Mouse (Mus musculus) CH12.LX (cell line): ENCODE results near the gene Osgin1. TPM values are rescaled to one million over a fixed set of nuclear protein-coding genes. Genes with fewer than 3 reads are reported as not detected.

ENCODE experiments used
- DNase-seq: peaks from one replicate; pipeline ENCODE4 v3.0.0-alpha.2; 2013; ENCODE audit errors: extremely low read depth
- H3K27ac ChIP-seq: 2 replicates; pipeline ENCODE4 v1.5.1; 2012; ENCODE audit warnings: low read depth, mild to moderate bottlenecking, control low read depth, moderate library complexity; ENCODE audit not compliant: insufficient read depth
- H3K27me3 ChIP-seq: replicated peaks from 2 replicates; pipeline ENCODE3; 2012; ENCODE audit warnings: inconsistent platforms
- H3K36me3 ChIP-seq, 2 experiments: replicated peaks in 1 of 2; 2 replicates each; pipeline versions ENCODE3 to v1.6.1; 2012; ENCODE audit warnings: inconsistent platforms in 1 of 2, low read length in 1 of 2, mild to moderate bottlenecking in 1 of 2, mixed read lengths in 1 of 2, moderate library complexity in 1 of 2; ENCODE audit not compliant: control insufficient read depth in 1 of 2, insufficient read depth in 1 of 2
- H3K4me1 ChIP-seq, 2 experiments: 2 replicates each; pipeline ENCODE4 v1.6.1; 2012; ENCODE audit warnings: inconsistent platforms in 1 of 2, moderate library complexity in 1 of 2; ENCODE audit not compliant: insufficient read depth in 2 of 2, control insufficient read depth in 1 of 2
- H3K4me2 ChIP-seq: 2 replicates; pipeline ENCODE4 v1.6.1; 2012; ENCODE audit warnings: low read depth, mild to moderate bottlenecking, control low read depth; ENCODE audit not compliant: poor library complexity, insufficient read depth, severe bottlenecking
- H3K4me3 ChIP-seq, 3 experiments: fragments of 150-350 bp in 1 of 3; sonication (generic) in 1 of 3; replicated peaks in 1 of 3; 2 replicates each; pipeline versions ENCODE3 to v1.5.1; 2011 to 2012; ENCODE audit warnings: low read depth in 2 of 3, low read length in 2 of 3, mild to moderate bottlenecking in 2 of 3, moderate library complexity in 2 of 3, control low read depth in 1 of 3, improper control_type of control experiment in 1 of 3, inconsistent platforms in 1 of 3, mixed read lengths in 1 of 3; ENCODE audit not compliant: poor library complexity in 1 of 3
- H3K79me2 ChIP-seq: replicated peaks from 2 replicates; pipeline ENCODE4 v1.6.1; 2012; ENCODE audit warnings: mild to moderate bottlenecking, moderate library complexity; ENCODE audit not compliant: control insufficient read depth, poor library complexity, insufficient read depth, severe bottlenecking; ENCODE audit errors: extremely low read depth
- H3K9ac ChIP-seq: 2 replicates; pipeline ENCODE4 v1.6.1; 2012; ENCODE audit warnings: low read depth, mild to moderate bottlenecking, control low read depth, moderate library complexity; ENCODE audit not compliant: insufficient read depth
- H3K9me3 ChIP-seq: replicated peaks from 2 replicates; pipeline ENCODE3; 2012; ENCODE audit warnings: low read length, inconsistent platforms, mixed read lengths
- BHLHE40 ChIP-seq: IDR thresholded peaks from 2 replicates; pipeline ENCODE4 v1.6.1; 2011; ENCODE audit warnings: mild to moderate bottlenecking, low read depth, low read length, improper control_type of control experiment
- CHD1 ChIP-seq: IDR thresholded peaks from 2 replicates; pipeline ENCODE4 v1.6.1; 2012; ENCODE audit warnings: low read depth, low read length, improper control_type of control experiment, inconsistent platforms
- CHD2 ChIP-seq: IDR thresholded peaks from 2 replicates; pipeline ENCODE4 v1.6.1; 2011; ENCODE audit warnings: low read length, improper control_type of control experiment
- CTCF ChIP-seq, 2 experiments: IDR thresholded peaks in 1 of 2; conservative IDR thresholded peaks in 1 of 2; 2 replicates each; pipeline ENCODE4 v1.5.1; 2011 to 2012; ENCODE audit warnings: low read depth in 2 of 2, low read length in 2 of 2, improper control_type of control experiment in 1 of 2, inconsistent platforms in 1 of 2, mild to moderate bottlenecking in 1 of 2, moderate library complexity in 1 of 2
- ELF1 ChIP-seq: IDR thresholded peaks from 2 replicates; pipeline ENCODE4 v1.6.1; 2014; ENCODE audit warnings: low read depth, mild to moderate bottlenecking, inconsistent platforms, low read length, improper control_type of control experiment
- EP300 ChIP-seq: IDR thresholded peaks from 2 replicates; pipeline ENCODE4 v1.6.1; 2011; ENCODE audit warnings: low read length, improper control_type of control experiment
- ETS1 ChIP-seq: conservative IDR thresholded peaks from 2 replicates; pipeline ENCODE4 v1.6.1; 2012; ENCODE audit warnings: low read depth, mild to moderate bottlenecking, inconsistent platforms, low read length, improper control_type of control experiment, moderate library complexity
- HCFC1 ChIP-seq: IDR thresholded peaks from 2 replicates; pipeline ENCODE4 v1.6.1; 2012; ENCODE audit warnings: low read depth, mild to moderate bottlenecking, inconsistent platforms, low read length, improper control_type of control experiment
- IRF4 ChIP-seq: IDR thresholded peaks from 2 replicates; pipeline ENCODE4 v1.6.1; 2014; ENCODE audit warnings: low read depth, mild to moderate bottlenecking, inconsistent platforms, low read length, improper control_type of control experiment
- JUN ChIP-seq: IDR thresholded peaks from 2 replicates; pipeline ENCODE4 v1.6.1; 2011; ENCODE audit warnings: low read depth, mild to moderate bottlenecking, low read length, improper control_type of control experiment, moderate library complexity; ENCODE audit not compliant: insufficient read depth
- KAT2A ChIP-seq: IDR thresholded peaks from 2 replicates; pipeline ENCODE4 v1.6.1; 2012; ENCODE audit warnings: low read length, improper control_type of control experiment, inconsistent platforms; ENCODE audit not compliant: insufficient replicate concordance
- MAX ChIP-seq: IDR thresholded peaks from 2 replicates; pipeline ENCODE4 v1.6.1; 2011; ENCODE audit warnings: low read length, improper control_type of control experiment
- MAZ ChIP-seq: IDR thresholded peaks from 2 replicates; pipeline ENCODE4 v1.6.1; 2012; ENCODE audit warnings: low read depth, mild to moderate bottlenecking, inconsistent platforms, low read length, improper control_type of control experiment, moderate library complexity
- MXI1 ChIP-seq: IDR thresholded peaks from 2 replicates; pipeline ENCODE4 v1.6.1; 2011; ENCODE audit warnings: mild to moderate bottlenecking, low read depth, low read length, improper control_type of control experiment
- NELFE ChIP-seq: IDR thresholded peaks from 2 replicates; pipeline ENCODE4 v1.6.1; 2011; ENCODE audit warnings: low read depth, low read length, improper control_type of control experiment
- NRF1 ChIP-seq: IDR thresholded peaks from 2 replicates; pipeline ENCODE4 v1.6.1; 2014; ENCODE audit warnings: low read depth, mild to moderate bottlenecking, inconsistent platforms, low read length, improper control_type of control experiment, moderate library complexity
- PAX5 ChIP-seq: IDR thresholded peaks from 2 replicates; pipeline ENCODE4 v1.6.1; 2012; ENCODE audit warnings: low read length, inconsistent platforms, mixed read lengths
- POLR2A ChIP-seq: IDR thresholded peaks from 2 replicates; pipeline ENCODE4 v1.6.1; 2011; ENCODE audit warnings: low read depth, mild to moderate bottlenecking, improper control_type of control experiment, low read length
- POLR2AphosphoS2 ChIP-seq: IDR thresholded peaks from 2 replicates; pipeline ENCODE4 v1.6.1; 2011; ENCODE audit warnings: low read depth, low read length, improper control_type of control experiment
- RAD21 ChIP-seq: IDR thresholded peaks from 2 replicates; pipeline ENCODE4 v1.6.1; 2011; ENCODE audit warnings: low read depth, mild to moderate bottlenecking, low read length, improper control_type of control experiment, moderate library complexity
- RCOR1 ChIP-seq: conservative IDR thresholded peaks from 2 replicates; pipeline ENCODE4 v1.6.1; 2012; ENCODE audit warnings: low read depth, mild to moderate bottlenecking, inconsistent platforms, low read length, improper control_type of control experiment
- SIN3A ChIP-seq: IDR thresholded peaks from 2 replicates; pipeline ENCODE4 v1.6.1; 2012; ENCODE audit warnings: low read length, improper control_type of control experiment, inconsistent platforms
- SMC3 ChIP-seq: IDR thresholded peaks from 2 replicates; pipeline ENCODE4 v1.6.1; 2011; ENCODE audit warnings: low read depth, low read length, improper control_type of control experiment
- TBP ChIP-seq: conservative IDR thresholded peaks from 2 replicates; pipeline ENCODE4 v1.6.1; 2011; ENCODE audit warnings: low read depth, low read length, improper control_type of control experiment
- TCF12 ChIP-seq: IDR thresholded peaks from 2 replicates; pipeline ENCODE4 v1.6.1; 2014; ENCODE audit warnings: low read depth, mild to moderate bottlenecking, inconsistent platforms, low read length, improper control_type of control experiment
- UBTF ChIP-seq: IDR thresholded peaks from 2 replicates; pipeline ENCODE4 v1.6.1; 2012; ENCODE audit warnings: low read depth, mild to moderate bottlenecking, inconsistent platforms, low read length, improper control_type of control experiment, moderate library complexity
- USF1 ChIP-seq: IDR thresholded peaks from 2 replicates; pipeline ENCODE4 v1.6.1; 2014; ENCODE audit warnings: low read depth, mild to moderate bottlenecking, inconsistent platforms, low read length, improper control_type of control experiment
- USF2 ChIP-seq: conservative IDR thresholded peaks from 2 replicates; pipeline ENCODE4 v1.6.1; 2011; ENCODE audit warnings: low read depth, low read length, improper control_type of control experiment
- ZC3H11A ChIP-seq: IDR thresholded peaks from 2 replicates; pipeline ENCODE4 v1.6.1; 2012; ENCODE audit warnings: low read depth, mild to moderate bottlenecking, inconsistent platforms, low read length, improper control_type of control experiment
- ZMIZ1 ChIP-seq: IDR thresholded peaks from 2 replicates; pipeline ENCODE4 v1.6.1; 2012; ENCODE audit warnings: low read depth, mild to moderate bottlenecking, inconsistent platforms, low read length, improper control_type of control experiment
- ZNF384 ChIP-seq: IDR thresholded peaks from 2 replicates; pipeline ENCODE4 v1.6.1; 2012; ENCODE audit warnings: low read depth, low read length, improper control_type of control experiment, inconsistent platforms
- dilution Hi-C: fragments of 300-500 bp; cut with MboI; formaldehyde crosslinking; loops from 2 replicates; pipeline ENCODE4 v1.14.3; 2020; ENCODE audit warnings: low sequenced_read_pairs; ENCODE audit not compliant: extremely low pct_unique_long_range_greater_than_20kb, extremely low pct_ligation_motif_present
- in situ Hi-C: fragments of 300-500 bp; cut with MboI; formaldehyde crosslinking; loops from 3 replicates; pipeline ENCODE4 v1.14.3; 2019; ENCODE audit warnings: low sequenced_read_pairs, low pct_ligation_motif_present, low pct_unique_long_range_greater_than_20kb, mixed read lengths
- polyA plus RNA-seq: library from polyadenylated mRNA; unstranded; fragments of >175 nt; gene quantifications from 2 replicates; pipeline ENCODE4 v1.2.1, GENCODE M21; 2012; ENCODE audit warnings: low read depth; ENCODE audit not compliant: insufficient read length
- total RNA-seq, 2 experiments: library from RNA; depleted of rRNA; stranded (reverse); fragments of 300-350 nt in 1 of 2; fragments of >200 nt in 1 of 2; gene quantifications; 2 replicates each; pipeline ENCODE4 v1.2.3; 2012 to 2014

Gene Osgin1
- total and polyA plus RNA-seq, 3 experiments = 0.15 to 3.0 (median 0.47) TPM

GRCm38 (mm10) chr8:119394097-119394496 lies 39.8 kb upstream of the Osgin1 start:
- in situ Hi-C loops = no loop called here

GRCm38 (mm10) chr8:119394524-119395026 lies 39.3 kb upstream of the Osgin1 start, which contains the start of gene Mlycd:
Gene Mlycd, plus strand, starts transcription at chr8:119394878.
- H3K79me2 ChIP-seq = no peaks in the 10 kb centered on the region
- DNase-seq = peak; percentile 88
- peaks cover 13% of the 10 kb centered on the region for H3K27me3 ChIP-seq
- H3K4me2 ChIP-seq = peak within 1 kb of the TSS; percentile 79
- H3K27ac ChIP-seq = no peak within 1 kb of the TSS
- peak within 1 kb of the TSS; percentile 86 for H3K9ac ChIP-seq
- H3K36me3 ChIP-seq = peaks cover 0 to 12% of the 10 kb centered on the region in 2 experiments
- no peaks in the 10 kb centered on the region for H3K9me3 ChIP-seq
- dilution Hi-C loops (no loop called here), in situ Hi-C loops (no loop called here)
- peaks cover 10 to 13% of the 10 kb centered on the region in 2 experiments; a peak in 3 of 4 replicates for H3K4me1 ChIP-seq
- peak within 1 kb of the TSS; percentile 64 to 96 (median 86) for H3K4me3 ChIP-seq
- TF ChIP-seq CHD2 (peak; percentile 93), POLR2AphosphoS2 (0 out of 2 replicates have a peak, but pooled peaks have one; percentile 44), RCOR1 (no peak), ZMIZ1 (peak; percentile 95), NELFE (peak; percentile 88), UBTF (peak; percentile 81; the same call in 1 of the 2 replicates), MXI1 (peak; percentile 88), TBP (peak; percentile 46; the same call in 1 of the 2 replicates), KAT2A (peak; percentile 73; the same call in 1 of the 2 replicates), EP300 (no peak), IRF4 (peak; percentile 57; the same call in 1 of the 2 replicates), CTCF (conservative IDR thresholded peaks at IDR 0.05 in 1 of 2, IDR thresholded peaks at IDR 0.05 in 1 of 2; ENCODE audit: low read depth in 2 of 2, low read length in 2 of 2) (no peak), NRF1 (peak; percentile 70), MAZ (0 out of 2 replicates have a peak, but pooled peaks have one; percentile 57), BHLHE40 (peak; percentile 44; the same call in 1 of the 2 replicates), USF2 (no peak), ETS1 (peak; percentile 28; the same call in 1 of the 2 replicates), USF1 (peak; percentile 20; the same call in 1 of the 2 replicates), SMC3 (no peak), ZNF384 (no peak), RAD21 (no peak), PAX5 (no peak), JUN (no peak), CHD1 (no peak), SIN3A (peak; percentile 98), ZC3H11A (no peak), HCFC1 (peak; percentile 81), MAX (peak; percentile 25; the same call in 1 of the 2 replicates), POLR2A (peak; percentile 83), TCF12 (peak; percentile 88)

More at GRCm38 (mm10) chr8:119394097-119394496, 39.8 kb upstream of the Osgin1 start:
- Histone ChIP-seq H3K79me2 (no peaks in the 10 kb centered on the region), H3K4me1 (peaks cover 10 to 13% of the 10 kb centered on the region in 2 experiments; a peak in 3 of 4 replicates), H3K9me3 (no peaks in the 10 kb centered on the region), H3K36me3 (peaks cover 0 to 10% of the 10 kb centered on the region in 2 experiments), H3K27me3 (peaks cover 16% of the 10 kb centered on the region), H3K4me3 (peak overlapping the region; percentile 64 to 86 (median 67)), H3K27ac (no peak overlapping the region)
- DNase-seq = no peak
- dilution Hi-C loops = no loop called here
- no peak for TF ChIP-seq MAZ
- no peak for TF ChIP-seq CHD1
- TF ChIP-seq MAX = 0 out of 2 replicates have a peak, but pooled peaks have one; percentile 4
- no peak for TF ChIP-seq ZNF384
- TF ChIP-seq RCOR1 = no peak
- no peak for TF ChIP-seq MXI1
- no peak for TF ChIP-seq ELF1
- no peak for TF ChIP-seq UBTF
- no peak for TF ChIP-seq SMC3
- TF ChIP-seq, all 38 proteins: peak for 1
- peak overlapping the region; percentile 67 for H3K9ac ChIP-seq
- H3K4me2 ChIP-seq = peak overlapping the region; percentile 79
